Mouse (Mus musculus): Measurements from ENCODE around the gene Med13l. TPM values are rescaled to one million over a fixed set of nuclear protein-coding genes. Genes with fewer than 3 reads are reported as not detected.

Gene Med13l
- total and polyA plus RNA-seq, 2 experiments from 2014 or later = 10.5 to 29.5 TPM

- Histone ChIP-seq H3K27ac (ENCODE audit: low read depth, low read length) (no peak overlapping the region), H3K4me2 (ENCODE audit: low read depth, low read length, poor library complexity, severe bottlenecking) (no peak overlapping the region), H3K9ac (replicated peaks; ENCODE audit: low read length, poor library complexity, severe bottlenecking) (no peak overlapping the region), H3K4me3 (ENCODE audit: low read depth, low read length) (no peak overlapping the region), H3K36me3 (ENCODE audit: insufficient read depth, low read length) (no peaks in the 10 kb centered on the region), H3K9me3 (ENCODE audit: low read length) (no peaks in the 10 kb centered on the region), H3K4me1 (ENCODE audit: insufficient read depth, low read length) (peaks cover 15% of the 10 kb centered on the region; the same call in 1 of the 2 replicates), H3K27me3 (ENCODE audit: insufficient read depth, low read length) (no peaks in the 10 kb centered on the region)
- DNase-seq (ENCODE audit: low spot score) = no peak
- no peak for TF ChIP-seq CTCF (IDR thresholded peaks at IDR 0.05)
- WGBS = 70% methylated on average over 4 of the region's 4 CpGs
- no peak for ATAC-seq (ENCODE audit: low FRiP score)
These were observed 77.5 kb downstream of the Med13l start for GRCm38 (mm10) chr5:118637931-118638330.

- no peak overlapping the region for H3K4me3 ChIP-seq (ENCODE audit: low read depth, low read length)
- no peak overlapping the region for H3K9ac ChIP-seq (replicated peaks; ENCODE audit: low read length, poor library complexity, severe bottlenecking)
- no peak overlapping the region for H3K4me2 ChIP-seq (ENCODE audit: low read depth, low read length, poor library complexity, severe bottlenecking)
- H3K27me3 ChIP-seq (ENCODE audit: insufficient read depth, low read length) = no peaks in the 10 kb centered on the region
- H3K9me3 ChIP-seq (ENCODE audit: low read length) = no peaks in the 10 kb centered on the region
- DNase-seq (ENCODE audit: low spot score) (no peak), ATAC-seq (ENCODE audit: low FRiP score) (no peak)
- no peak for TF ChIP-seq CTCF (IDR thresholded peaks at IDR 0.05)
- no peaks in the 10 kb centered on the region for H3K36me3 ChIP-seq (ENCODE audit: insufficient read depth, low read length)
- H3K27ac ChIP-seq (ENCODE audit: low read depth, low read length) = no peak overlapping the region
- WGBS = 76% methylated on average over 9 of the region's 9 CpGs
- H3K4me1 ChIP-seq (ENCODE audit: insufficient read depth, low read length) = peaks cover 15% of the 10 kb centered on the region; the same call in 1 of the 2 replicates
These were observed 78.1 kb downstream of the Med13l start for GRCm38 (mm10) chr5:118638534-118639109.

GRCm38 (mm10) chr5:118639117-118639707, 78.7 kb downstream of the Med13l start:
- Histone ChIP-seq H3K4me3 (ENCODE audit: low read depth, low read length) (no peak overlapping the region), H3K27ac (ENCODE audit: low read depth, low read length) (no peak overlapping the region), H3K4me1 (ENCODE audit: insufficient read depth, low read length) (peaks cover 15% of the 10 kb centered on the region; the same call in 1 of the 2 replicates), H3K9me3 (ENCODE audit: low read length) (no peaks in the 10 kb centered on the region), H3K9ac (replicated peaks; ENCODE audit: low read length, poor library complexity, severe bottlenecking) (no peak overlapping the region), H3K36me3 (ENCODE audit: insufficient read depth, low read length) (no peaks in the 10 kb centered on the region), H3K4me2 (ENCODE audit: low read depth, low read length, poor library complexity, severe bottlenecking) (no peak overlapping the region), H3K27me3 (ENCODE audit: insufficient read depth, low read length) (no peaks in the 10 kb centered on the region)
- no peak for TF ChIP-seq CTCF (IDR thresholded peaks at IDR 0.05)
- ATAC-seq (ENCODE audit: low FRiP score) = no peak
- WGBS = 52% methylated on average over 5 of the region's 5 CpGs
- DNase-seq (ENCODE audit: low spot score) = no peak

- H3K9ac ChIP-seq (replicated peaks; ENCODE audit: low read length, poor library complexity, severe bottlenecking) = no peak overlapping the region
- no peak for ATAC-seq (ENCODE audit: low FRiP score)
- WGBS = 85% methylated on average over 12 of the region's 12 CpGs
- no peaks in the 10 kb centered on the region for H3K36me3 ChIP-seq (ENCODE audit: insufficient read depth, low read length)
- no peaks in the 10 kb centered on the region for H3K9me3 ChIP-seq (ENCODE audit: low read length)
- H3K4me1 ChIP-seq (ENCODE audit: insufficient read depth, low read length) = peaks cover 8% of the 10 kb centered on the region; the same call in 1 of the 2 replicates
- H3K4me3 ChIP-seq (ENCODE audit: low read depth, low read length) = no peak overlapping the region
- no peaks in the 10 kb centered on the region for H3K27me3 ChIP-seq (ENCODE audit: insufficient read depth, low read length)
- no peak overlapping the region for H3K4me2 ChIP-seq (ENCODE audit: low read depth, low read length, poor library complexity, severe bottlenecking)
- TF ChIP-seq CTCF (IDR thresholded peaks at IDR 0.05) = no peak
- no peak for DNase-seq (ENCODE audit: low spot score)
- H3K27ac ChIP-seq (ENCODE audit: low read depth, low read length) = no peak overlapping the region
These were observed 83.6 kb downstream of the Med13l start for GRCm38 (mm10) chr5:118644041-118644440.

GRCm38 (mm10) chr5:118644511-118644910, 84.0 kb downstream of the Med13l start:
- DNase-seq (ENCODE audit: low spot score) (no peak), ATAC-seq (ENCODE audit: low FRiP score) (no peak)
- H3K9me3 ChIP-seq (ENCODE audit: low read length) = no peaks in the 10 kb centered on the region
- H3K4me3 ChIP-seq (ENCODE audit: low read depth, low read length) = no peak overlapping the region
- 90% methylated on average over 8 of the region's 8 CpGs for WGBS
- H3K4me1 ChIP-seq (ENCODE audit: insufficient read depth, low read length) = peaks cover 8% of the 10 kb centered on the region; the same call in 1 of the 2 replicates
- H3K27me3 ChIP-seq (ENCODE audit: insufficient read depth, low read length) = no peaks in the 10 kb centered on the region
- H3K9ac ChIP-seq (replicated peaks; ENCODE audit: low read length, poor library complexity, severe bottlenecking) = no peak overlapping the region
- H3K36me3 ChIP-seq (ENCODE audit: insufficient read depth, low read length) = no peaks in the 10 kb centered on the region
- TF ChIP-seq CTCF (IDR thresholded peaks at IDR 0.05) = no peak
- H3K4me2 ChIP-seq (ENCODE audit: low read depth, low read length, poor library complexity, severe bottlenecking) = no peak overlapping the region
- no peak overlapping the region for H3K27ac ChIP-seq (ENCODE audit: low read depth, low read length)

- WGBS = 90% methylated on average over 10 of the region's 10 CpGs
- H3K4me1 ChIP-seq (ENCODE audit: insufficient read depth, low read length) = peaks cover 8% of the 10 kb centered on the region; the same call in 1 of the 2 replicates
- no peaks in the 10 kb centered on the region for H3K9me3 ChIP-seq (ENCODE audit: low read length)
- no peak overlapping the region for H3K9ac ChIP-seq (replicated peaks; ENCODE audit: low read length, poor library complexity, severe bottlenecking)
- no peak overlapping the region for H3K4me2 ChIP-seq (ENCODE audit: low read depth, low read length, poor library complexity, severe bottlenecking)
- H3K4me3 ChIP-seq (ENCODE audit: low read depth, low read length) = no peak overlapping the region
- no peak for TF ChIP-seq CTCF (IDR thresholded peaks at IDR 0.05)
- no peak for DNase-seq (ENCODE audit: low spot score)
- H3K36me3 ChIP-seq (ENCODE audit: insufficient read depth, low read length) = no peaks in the 10 kb centered on the region
- H3K27me3 ChIP-seq (ENCODE audit: insufficient read depth, low read length) = no peaks in the 10 kb centered on the region
- H3K27ac ChIP-seq (ENCODE audit: low read depth, low read length) = no peak overlapping the region
- no peak for ATAC-seq (ENCODE audit: low FRiP score)
These were observed 84.8 kb downstream of the Med13l start for GRCm38 (mm10) chr5:118645196-118645805.

All from midbrain, postnatal 0 days (tissue).